Mouse (Mus musculus): ENCODE data around the gene Pramel6. TPM values are rescaled to one million over a fixed set of nuclear protein-coding genes. Genes with fewer than 3 reads are reported as not detected.
"Not testable (repeated sequence)": the region's sequence is repeated elsewhere in the genome, so short reads cannot be mapped to it uniquely, and the experiment has no call there.

Gene Pramel6
- total RNA-seq (2021) = not detected
- long read RNA-seq, experiment 1 = 0 reads
- long read RNA-seq, experiment 2 = 0 reads

GRCm38 (mm10) chr2:87506265-87506664 lies at the start of gene Pramel6:
TSS of gene Pramel6 (plus strand) at chr2:87506565.
- no peak for DNase-seq (ENCODE audit: low spot score in 2 of 2)

- DNase-seq (ENCODE audit: low spot score in 2 of 2) = no peak
Observed at GRCm38 (mm10) chr2:87461769-87462168, 44.6 kb upstream of the Pramel6 start.

- no peak for DNase-seq (ENCODE audit: low spot score in 2 of 2)
Observed at GRCm38 (mm10) chr2:87480207-87480606, 26.2 kb upstream of the Pramel6 start.

- no peak for DNase-seq (ENCODE audit: low spot score in 2 of 2)
Observed at GRCm38 (mm10) chr2:87481158-87481557, 25.2 kb upstream of the Pramel6 start.

- DNase-seq (ENCODE audit: low spot score in 2 of 2) = no peak
Observed at GRCm38 (mm10) chr2:87482276-87482675, 24.1 kb upstream of the Pramel6 start.

GRCm38 (mm10) chr2:87496993-87497392 lies 9.4 kb upstream of the Pramel6 start, which contains the start of gene Pramel7:
TSS of gene Pramel7 (minus strand) at chr2:87497093.
- not testable (repeated sequence) for DNase-seq (ENCODE audit: low spot score in 2 of 2)

- DNase-seq (ENCODE audit: low spot score in 2 of 2) = no peak
Observed at GRCm38 (mm10) chr2:87515046-87515445, 8.7 kb downstream of the Pramel6 start.

GRCm38 (mm10) chr2:87515457-87516060 lies 9.2 kb downstream of the Pramel6 start:
- no peak for DNase-seq (ENCODE audit: low spot score in 2 of 2)

- DNase-seq (ENCODE audit: low spot score in 2 of 2) = no peak
Observed at GRCm38 (mm10) chr2:87516581-87516980, 10.2 kb downstream of the Pramel6 start.

GRCm38 (mm10) chr2:87520651-87521050 lies 14.3 kb downstream of the Pramel6 start:
- no peak for DNase-seq (ENCODE audit: low spot score in 2 of 2)

GRCm38 (mm10) chr2:87525899-87526616 lies 19.7 kb downstream of the Pramel6 start:
- not testable (repeated sequence) for DNase-seq (ENCODE audit: low spot score in 2 of 2)

- DNase-seq (ENCODE audit: low spot score in 2 of 2) = no peak
Observed at GRCm38 (mm10) chr2:87531496-87531895, 25.1 kb downstream of the Pramel6 start, which contains the start of gene Olfr153. TSS of gene Olfr153 (plus strand) at chr2:87531796.

- no peak for DNase-seq (ENCODE audit: low spot score in 2 of 2)
Observed at GRCm38 (mm10) chr2:87534826-87535225, 28.5 kb downstream of the Pramel6 start.

GRCm38 (mm10) chr2:87545442-87545841 lies 39.1 kb downstream of the Pramel6 start, which contains the start of gene Olfr1128:
TSS of gene Olfr1128 (minus strand) at chr2:87545542.
- no peak for DNase-seq (ENCODE audit: low spot score in 2 of 2)

Other genes starting within 250 kb of the Pramel6 start
- not detected for gene Olfr1116, start 239.0 kb upstream of the Pramel6 start, total RNA-seq (2021)
- gene Olfr1118, start 199.0 kb upstream of the Pramel6 start, total RNA-seq (2021) = not detected
- gene Olfr1120, start 151.8 kb upstream of the Pramel6 start, total RNA-seq (2021) = not detected
- gene Olfr1121, start 136.7 kb upstream of the Pramel6 start, total RNA-seq (2021) = not detected
- gene Olfr1122, start 120.7 kb upstream of the Pramel6 start, total RNA-seq (2021) = under 1 TPM in 1 of 2 experiments, not detected in 1; 0.05 TPM
- not detected for gene Olfr1123, start 89.9 kb upstream of the Pramel6 start, total RNA-seq (2021)
- gene Olfr1124, start 76.3 kb upstream of the Pramel6 start, total RNA-seq (2021) = not detected
- gene Olfr1126, start 52.6 kb upstream of the Pramel6 start, total RNA-seq (2021) = not detected
- not detected for gene Pramel7, start 9.5 kb upstream of the Pramel6 start, total RNA-seq (2021)
- not detected for gene Olfr153, start 25.2 kb downstream of the Pramel6 start, total RNA-seq (2021)
- gene Olfr1128, start 39.0 kb downstream of the Pramel6 start, total RNA-seq (2021) = not detected
- not detected for gene Olfr1129, start 67.3 kb downstream of the Pramel6 start, total RNA-seq (2021)
- not detected for gene Olfr1130, start 99.6 kb downstream of the Pramel6 start, total RNA-seq (2021)
- gene Olfr1131, start 120.5 kb downstream of the Pramel6 start, total RNA-seq (2021) = not detected
- gene Olfr1132, start 131.0 kb downstream of the Pramel6 start, total RNA-seq (2021) = not detected
- gene Olfr1133, start 140.8 kb downstream of the Pramel6 start, total RNA-seq (2021) = not detected
- not detected for gene Olfr1134, start 151.9 kb downstream of the Pramel6 start, total RNA-seq (2021)
- not detected for gene Olfr1135, start 167.1 kb downstream of the Pramel6 start, total RNA-seq (2021)
- gene Olfr1136, start 187.4 kb downstream of the Pramel6 start, total RNA-seq (2021) = not detected
- not detected for gene Olfr1137, start 206.6 kb downstream of the Pramel6 start, total RNA-seq (2021)
- not detected for gene Olfr1138, start 233.4 kb downstream of the Pramel6 start, total RNA-seq (2021)
- not detected for gene Olfr1140, start 237.2 kb downstream of the Pramel6 start, total RNA-seq (2021)
- not detected for gene Olfr1141, start 247.4 kb downstream of the Pramel6 start, total RNA-seq (2021)